Mouse (Mus musculus): ENCODE measurements around the gene Matn4. TPM values are rescaled to one million over a fixed set of nuclear protein-coding genes. Genes with fewer than 3 reads are reported as not detected.

Gene Matn4
- polyA plus RNA-seq, 1 experiment, result not detected

GRCm38 (mm10) chr2:164404082-164404990 is 624 bp downstream of the Matn4 start:
- no peak for TF ChIP-seq GATA1 (IDR thresholded peaks at IDR 0.05; ENCODE audit: low read length)

GRCm38 (mm10) chr2:164403396-164404081 is 1.4 kb downstream of the Matn4 start:
- no peak for TF ChIP-seq GATA1 (IDR thresholded peaks at IDR 0.05; ENCODE audit: low read length)

DNA sequence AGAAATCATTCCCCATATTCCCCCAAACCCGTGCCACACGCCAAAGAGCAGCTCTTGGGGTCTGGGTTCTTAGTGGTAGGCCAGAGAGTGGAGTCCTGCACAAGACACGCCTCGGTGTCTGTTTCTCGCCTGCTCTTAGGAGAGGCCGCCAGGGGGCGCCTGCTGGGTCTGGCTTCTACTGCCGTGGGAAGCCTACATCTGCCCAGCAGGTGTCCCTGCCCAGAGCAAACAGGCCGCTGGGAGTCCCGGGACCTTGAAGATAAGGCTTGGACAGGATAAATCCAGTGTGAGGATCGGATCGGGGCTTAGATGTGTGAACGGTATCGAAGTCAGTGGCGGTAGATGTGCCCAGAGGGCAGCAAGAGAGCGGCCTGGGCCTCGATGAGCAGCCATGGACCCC is 2.1 kb downstream of the Matn4 start, which contains the start of gene Rbpjl:
TSS of gene Rbpjl (plus strand) at position 236 of the 400 bp plus-strand sequence.
- TF ChIP-seq GATA1 (IDR thresholded peaks at IDR 0.05; ENCODE audit: low read length), result no peak

- no peak for TF ChIP-seq GATA1 (IDR thresholded peaks at IDR 0.05; ENCODE audit: low read length)
Measured at GRCm38 (mm10) chr2:164396911-164397310, 8.0 kb downstream of the Matn4 start.

DNA sequence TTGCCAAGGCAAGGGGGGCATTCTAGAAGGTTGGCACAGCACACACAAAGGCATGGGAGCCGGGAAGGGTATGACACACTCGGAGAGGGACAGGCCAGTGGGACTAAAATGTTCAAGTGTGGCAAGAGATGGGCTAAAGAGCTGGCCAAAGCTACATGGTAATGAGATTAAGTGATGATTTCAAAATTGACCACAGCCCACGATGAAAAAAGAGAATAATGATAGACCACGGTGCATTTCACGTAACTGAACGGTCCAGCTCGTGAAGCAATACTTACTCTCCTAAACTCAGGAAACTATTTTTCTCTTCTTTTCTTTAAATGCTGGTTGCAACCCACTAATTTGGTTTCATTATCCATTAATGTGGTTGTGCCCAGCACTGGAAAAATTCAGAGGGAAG is 8.9 kb downstream of the Matn4 start:
- no peak for TF ChIP-seq GATA1 (IDR thresholded peaks at IDR 0.05; ENCODE audit: low read length)

GRCm38 (mm10) chr2:164393126-164393525 is 11.8 kb downstream of the Matn4 start:
- no peak for TF ChIP-seq GATA1 (IDR thresholded peaks at IDR 0.05; ENCODE audit: low read length)

- TF ChIP-seq GATA1 (IDR thresholded peaks at IDR 0.05; ENCODE audit: low read length), result no peak
Measured at GRCm38 (mm10) chr2:164389499-164389898, 15.5 kb downstream of the Matn4 start.

DNA sequence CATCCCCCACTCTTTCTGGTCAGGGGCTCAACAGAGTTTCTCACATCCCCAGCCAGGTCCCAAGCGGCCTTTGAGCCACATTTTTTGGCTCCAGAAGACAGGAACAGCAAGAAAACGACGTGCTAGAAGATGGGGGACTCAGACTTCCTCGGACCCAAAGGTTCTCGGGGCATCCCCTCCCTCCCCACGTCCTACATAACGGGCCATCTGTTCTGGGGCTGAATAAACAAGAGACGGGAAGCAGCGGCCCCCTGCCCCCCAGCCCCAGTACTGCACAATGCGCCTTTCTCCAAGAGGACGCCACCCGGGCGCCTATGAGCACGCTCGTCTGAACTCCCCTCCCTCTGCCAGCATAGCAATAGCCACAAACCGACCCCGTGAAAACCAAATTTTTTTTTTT is 15.9 kb downstream of the Matn4 start, which contains the start of gene Slpi:
TSS of gene Slpi (minus strand) at position 76 of the 400 bp plus-strand sequence.
- no peak for TF ChIP-seq GATA1 (IDR thresholded peaks at IDR 0.05; ENCODE audit: low read length)

GRCm38 (mm10) chr2:164386953-164387352 is 18.0 kb downstream of the Matn4 start:
- TF ChIP-seq GATA1 (IDR thresholded peaks at IDR 0.05; ENCODE audit: low read length), result no peak

GRCm38 (mm10) chr2:164385927-164386763 is 18.8 kb downstream of the Matn4 start:
- no peak for TF ChIP-seq GATA1 (IDR thresholded peaks at IDR 0.05; ENCODE audit: low read length)

DNA sequence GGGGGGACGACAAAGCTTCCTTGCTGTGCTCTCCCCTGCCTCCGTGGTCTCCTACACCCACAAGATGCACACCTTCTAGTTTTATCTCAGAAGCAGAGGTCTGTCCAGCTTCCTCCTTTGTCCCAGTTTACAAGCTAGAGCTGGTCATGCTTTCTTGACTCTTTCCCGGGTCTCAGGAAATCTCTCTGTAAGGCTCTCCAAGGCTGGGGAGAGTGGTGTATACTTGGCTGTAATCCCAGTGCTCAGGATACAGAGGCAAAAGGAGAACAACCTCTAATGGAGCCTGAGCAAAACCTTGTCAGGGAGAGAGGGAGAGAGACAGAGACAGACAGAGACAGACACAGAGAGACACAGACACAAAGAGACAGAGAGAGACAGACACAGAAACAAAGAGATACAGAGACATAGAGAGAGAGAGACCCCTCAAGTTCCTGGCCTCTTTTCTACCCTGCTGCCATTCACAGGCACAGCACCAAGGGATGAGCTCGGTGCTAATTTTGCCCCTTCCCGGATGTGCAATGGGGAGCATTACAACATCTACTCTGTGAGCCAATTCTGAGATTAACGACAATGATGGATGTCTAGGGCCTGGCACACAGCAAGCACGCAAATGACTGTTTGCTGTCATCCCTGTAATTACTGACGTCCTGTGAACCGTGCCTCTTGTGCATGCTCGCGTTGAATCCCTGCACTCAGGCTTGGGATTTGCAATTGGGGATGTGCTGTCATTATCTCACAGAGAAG is 21.1 kb downstream of the Matn4 start:
- no peak for TF ChIP-seq GATA1 (IDR thresholded peaks at IDR 0.05; ENCODE audit: low read length)

DNA sequence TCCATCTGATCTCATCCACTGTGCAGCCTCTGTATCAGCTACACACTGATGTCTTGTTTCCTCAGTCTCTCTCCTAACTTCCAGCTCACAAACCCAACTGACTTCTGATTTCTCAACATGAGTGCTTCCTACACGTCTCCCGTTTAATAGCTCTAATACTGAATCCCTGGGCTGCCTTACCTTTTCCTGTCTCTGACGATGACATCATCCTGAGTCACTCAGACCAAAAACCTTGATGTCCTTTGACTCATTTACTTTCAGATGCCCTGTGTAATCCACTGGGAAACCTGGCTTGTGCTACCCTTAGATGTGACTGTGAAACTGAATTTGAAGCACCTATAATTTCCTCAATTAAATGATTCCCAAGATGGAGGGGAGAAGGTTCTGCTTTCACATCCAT is 22.0 kb downstream of the Matn4 start:
- TF ChIP-seq GATA1 (IDR thresholded peaks at IDR 0.05; ENCODE audit: low read length), result no peak

- no peak for TF ChIP-seq GATA1 (IDR thresholded peaks at IDR 0.05; ENCODE audit: low read length)
Measured at GRCm38 (mm10) chr2:164381726-164382125, 23.2 kb downstream of the Matn4 start.

DNA sequence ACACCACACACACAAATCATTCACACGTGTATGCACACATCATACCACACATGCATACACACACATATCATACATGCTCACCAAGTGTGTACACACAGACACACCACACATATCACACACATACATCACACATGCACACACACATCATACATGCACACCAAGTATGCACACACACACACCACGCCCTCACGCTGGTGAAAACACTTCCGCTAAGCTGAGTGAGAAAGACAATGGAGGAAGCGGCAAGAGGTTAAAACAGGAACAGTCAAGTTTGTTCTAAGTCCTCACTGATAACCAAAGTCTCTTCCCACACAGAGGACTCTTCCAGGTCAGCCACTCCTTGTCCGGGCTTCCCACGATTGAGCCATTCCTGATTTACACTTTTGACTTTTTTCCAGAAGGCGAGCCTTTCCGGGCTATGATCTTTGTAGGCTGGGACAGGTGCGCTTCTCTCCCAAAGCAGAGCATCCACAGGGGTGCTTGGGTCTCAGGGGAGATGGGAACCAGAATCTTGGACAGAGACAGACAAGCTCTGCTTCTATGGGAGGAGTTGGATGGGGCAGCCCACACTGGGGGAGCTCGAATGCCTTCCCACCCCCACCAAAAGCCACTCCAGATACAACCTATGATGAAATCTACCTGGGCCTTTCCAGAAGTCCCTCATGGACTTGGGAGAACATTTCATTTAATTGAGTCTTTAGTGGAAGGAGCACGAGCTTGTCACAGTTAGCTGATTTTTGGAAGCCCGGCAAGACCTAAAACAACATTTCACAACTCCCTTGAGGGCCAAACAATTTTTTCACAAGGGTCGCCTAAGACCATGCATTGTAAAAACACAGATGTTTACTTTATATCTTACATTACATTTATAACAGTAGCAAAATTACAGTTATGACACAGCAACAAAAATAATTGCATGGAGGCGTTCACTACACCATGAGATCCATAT is 27.2 kb downstream of the Matn4 start:
- TF ChIP-seq GATA1 (IDR thresholded peaks at IDR 0.05; ENCODE audit: low read length), result no peak
